Mouse (Mus musculus) 3T3-L1 (cell line): ENCODE results near the gene Crisp1.

Source experiments
- DNase-seq: peaks from one replicate; pipeline ENCODE4 v3.0.0-alpha.2; 2015; ENCODE audit warnings: low read depth, low spot score

The Crisp1 gene

DNA sequence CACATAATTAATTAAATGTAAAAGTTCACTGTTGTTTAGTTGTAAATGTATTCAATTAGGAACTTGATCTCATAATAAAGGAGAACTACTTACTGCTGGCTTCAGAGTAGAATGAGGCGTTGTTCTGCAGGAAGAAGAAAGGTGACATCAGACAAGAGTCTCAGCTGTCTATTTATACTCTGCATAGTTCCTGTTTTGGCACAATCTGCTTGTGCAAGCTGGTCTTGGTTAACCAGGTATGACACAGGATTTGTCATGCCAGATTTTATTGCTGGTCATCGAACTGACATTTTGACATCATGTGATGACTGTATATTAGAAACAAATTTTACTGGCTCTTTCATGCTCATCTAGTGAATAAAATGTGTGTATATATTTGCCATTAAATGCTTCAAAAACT lies at the start of gene Crisp1:
Gene Crisp1, minus strand, starts transcription at position 146 of the 400 bp plus-strand sequence.
- DNase-seq = no peak

DNA sequence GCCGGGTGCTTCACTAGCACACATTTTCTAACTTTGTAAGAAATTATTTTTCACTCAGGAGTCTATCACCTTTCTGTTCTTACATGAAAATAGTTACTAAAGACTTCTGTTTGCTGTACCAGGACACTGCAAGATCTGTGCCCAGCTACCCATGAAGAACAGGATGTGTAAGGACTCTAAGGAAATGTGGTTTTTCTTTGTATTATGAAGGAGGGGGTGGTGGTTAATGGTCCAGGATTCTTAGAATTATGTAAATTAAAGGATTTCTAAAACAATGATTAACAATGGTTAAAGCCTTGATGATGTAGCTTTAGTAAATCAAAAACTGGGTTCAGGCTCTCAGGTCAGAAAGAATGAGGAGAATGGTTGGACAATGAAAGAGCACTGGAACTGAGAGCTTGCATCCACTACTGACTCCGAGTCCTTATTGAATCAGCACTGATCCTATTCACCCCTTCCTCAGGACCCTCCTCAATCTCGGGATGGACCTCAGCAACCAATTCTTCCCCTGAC lies 23.5 kb upstream of the Crisp1 start:
- DNase-seq = no peak

DNA sequence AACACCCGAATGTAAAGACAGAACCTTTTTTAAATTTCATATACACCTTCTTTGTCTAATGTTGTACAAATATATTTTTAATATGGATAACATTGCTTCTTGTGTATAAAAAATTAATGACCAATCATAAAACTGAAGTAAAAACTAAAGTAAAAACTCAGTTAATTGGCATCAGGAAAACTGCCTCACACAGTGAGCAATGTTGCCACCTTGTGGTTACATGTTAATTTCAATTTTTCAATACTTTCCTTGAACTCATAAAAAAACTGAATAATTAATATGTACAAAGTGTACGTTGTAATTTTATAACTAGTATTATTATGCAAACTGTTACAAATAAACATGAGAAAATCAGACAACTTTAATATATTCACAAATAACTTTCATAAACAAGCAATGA lies 33.6 kb downstream of the Crisp1 start:
- peak; percentile 10 for DNase-seq

DNA sequence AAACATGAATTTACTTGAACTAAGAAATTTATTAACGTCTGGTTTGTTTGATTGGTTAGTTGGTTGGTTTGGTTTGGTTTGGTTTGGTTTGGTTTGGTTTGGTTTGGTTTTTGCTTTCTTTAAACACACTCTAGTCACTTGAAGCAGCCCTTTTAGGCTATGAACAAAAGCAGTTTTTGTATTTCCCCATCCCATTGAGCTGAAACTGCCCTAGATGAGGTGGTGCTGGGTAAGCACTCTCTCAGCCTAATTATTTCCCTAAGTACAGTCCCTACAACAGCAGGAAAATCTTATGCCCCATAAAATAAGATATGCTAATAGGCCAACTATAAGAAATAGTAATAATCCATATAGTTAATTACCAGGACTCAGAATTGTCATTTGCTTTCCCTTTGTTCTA lies 43.5 kb downstream of the Crisp1 start:
- no peak for DNase-seq

DNA sequence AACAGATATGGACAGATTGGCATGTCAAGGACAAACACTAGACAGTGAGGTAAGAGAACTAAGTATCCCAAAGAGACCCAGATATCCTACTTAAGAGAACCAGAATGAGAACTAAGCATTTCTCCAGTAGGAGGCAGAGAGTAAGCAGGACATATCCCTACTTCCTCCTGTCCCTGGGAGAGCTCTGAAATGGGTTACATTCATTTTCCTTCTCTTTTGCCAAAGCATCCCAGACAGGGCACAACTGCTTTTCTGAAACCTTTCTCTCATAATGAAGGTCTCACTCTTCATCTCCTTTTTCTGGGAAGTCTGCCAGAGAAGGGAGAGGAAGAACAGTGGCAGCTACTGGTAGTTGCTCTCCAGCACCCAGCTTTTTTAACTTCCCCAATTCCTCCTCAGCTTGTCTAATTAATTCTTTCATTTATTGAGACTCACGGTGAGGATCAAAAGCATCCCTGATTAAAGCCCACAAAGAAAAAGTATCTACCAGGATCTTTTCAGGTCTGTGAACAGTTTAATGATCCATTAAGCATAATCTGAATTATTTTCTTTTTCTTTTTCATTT lies 44.0 kb downstream of the Crisp1 start:
- DNase-seq = no peak

DNA sequence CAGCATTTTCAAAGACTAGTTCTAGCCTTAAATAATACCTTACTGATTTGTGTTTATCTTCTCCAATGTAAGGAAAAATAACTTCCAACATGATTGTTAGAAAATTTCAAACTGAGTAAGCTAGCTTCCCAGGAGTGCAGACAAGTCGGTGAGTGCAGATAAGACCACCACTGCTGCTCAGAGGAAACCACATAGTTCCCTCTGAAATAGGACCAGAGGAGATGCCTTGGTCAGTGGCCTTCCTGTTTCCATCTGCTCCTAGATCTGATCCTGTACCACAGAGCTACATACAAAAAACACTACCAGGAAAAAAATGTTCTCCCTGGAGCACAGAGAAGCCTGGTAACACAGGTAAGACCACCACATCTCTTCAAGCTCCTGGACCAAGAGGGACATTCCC lies 66.5 kb downstream of the Crisp1 start:
- no peak for DNase-seq
